Mouse (Mus musculus) testis, adult 2 months (tissue): ENCODE results near the gene Snx29.

Experiments
- CTCF ChIP-seq: fragments of 200-500 bp; IDR thresholded peaks from 2 replicates; pipeline ENCODE4 v1.5.1; 2012; ENCODE audit warnings: low read depth, mild to moderate bottlenecking, inconsistent platforms, low read length, moderate library complexity; ENCODE audit not compliant: control insufficient read depth, insufficient read depth, insufficient replicate concordance
- POLR2A ChIP-seq: fragments of 200-500 bp; IDR thresholded peaks from 2 replicates; pipeline ENCODE4 v1.6.1; 2012; ENCODE audit warnings: low read depth, mild to moderate bottlenecking, inconsistent platforms, low read length, moderate library complexity; ENCODE audit not compliant: control insufficient read depth

DNA sequence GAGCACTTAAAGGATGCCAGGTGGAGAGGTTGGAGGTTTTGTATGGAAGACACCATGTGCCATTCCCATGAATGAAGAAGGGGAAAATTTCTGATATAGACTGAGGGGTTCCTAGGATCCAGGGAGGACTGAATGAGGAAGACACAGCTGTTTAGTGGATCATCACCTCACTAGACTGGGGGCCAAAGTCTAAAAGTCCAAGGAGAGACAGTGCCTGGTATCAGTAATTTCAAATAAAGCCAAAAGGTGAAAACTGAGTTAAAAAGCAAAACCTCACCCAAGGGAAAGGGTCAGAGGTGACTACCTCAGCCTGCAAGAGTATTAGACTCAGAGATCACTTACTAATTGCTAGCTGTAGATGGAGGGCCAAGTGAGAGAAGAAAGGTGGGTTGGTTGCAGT lies 245.9 kb downstream of the Snx29 start:
- TF ChIP-seq CTCF = no peak
- no peak for TF ChIP-seq POLR2A
